Mouse (Mus musculus) kidney, adult 2 months (tissue): ENCODE data around the gene Tmtc4.

ENCODE experiments used
- CTCF ChIP-seq: fragments of 200-500 bp; conservative IDR thresholded peaks from 2 replicates; pipeline ENCODE4 v1.5.1; 2011; ENCODE audit warnings: low read depth, mild to moderate bottlenecking, control low read depth, low read length, moderate library complexity, mixed read lengths; ENCODE audit not compliant: insufficient read depth, insufficient read length
- POLR2A ChIP-seq: fragments of 200-500 bp; IDR thresholded peaks from one replicate; pipeline ENCODE4 v1.6.1; 2011; ENCODE audit warnings: low read depth, low read length, control low read depth

DNA sequence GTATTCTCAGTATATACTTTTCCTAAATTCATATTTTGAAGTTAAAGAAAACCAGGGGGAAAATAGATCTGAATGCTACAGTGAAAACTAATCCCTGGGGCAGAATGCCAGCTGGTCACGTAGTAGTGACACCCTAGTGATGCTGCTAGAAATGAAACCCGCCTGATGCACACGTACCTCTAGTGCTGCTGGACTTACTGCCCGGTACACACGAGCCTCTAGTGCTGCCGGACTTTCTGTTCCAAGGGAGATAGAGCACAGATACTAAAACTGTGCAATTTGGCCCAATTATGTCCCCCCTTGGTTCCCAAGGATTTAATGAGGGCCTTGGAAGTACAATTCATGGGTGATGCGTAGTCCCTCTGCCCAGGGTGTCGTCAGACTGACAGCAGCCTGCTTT is 108.8 kb downstream of the Tmtc4 start:
- no peak for TF ChIP-seq POLR2A
- TF ChIP-seq CTCF: no peak
